Mouse (Mus musculus): ENCODE results near the gene Mthfs. TPM values are rescaled to one million over a fixed set of nuclear protein-coding genes. Genes with fewer than 3 reads are reported as not detected.
A peak's percentile ranks its signal among the peaks of the same experiment; 100 is the strongest.

Mthfs gene
- polyA plus RNA-seq, 1 experiment from 2014 or later = 17.2 TPM

- Histone ChIP-seq H3K27me3 (no peaks in the 10 kb centered on the region), H3K4me2 (no peak overlapping the region), H3K27ac (replicated peaks) (no peak overlapping the region), H3K9ac (no peak overlapping the region), H3K36me3 (no peaks in the 10 kb centered on the region), H3K9me3 (no peaks in the 10 kb centered on the region), H3K4me1 (replicated peaks) (no peaks in the 10 kb centered on the region), H3K4me3 (no peak overlapping the region)
- WGBS = 96% methylated on average over 3 of the region's 3 CpGs
- no peak for ATAC-seq (ENCODE audit: low FRiP score, low read depth)
These were observed 53.5 kb downstream of the Mthfs start for GRCm38 (mm10) chr9:89263968-89264367.

GRCm38 (mm10) chr9:89264571-89264970 is 54.1 kb downstream of the Mthfs start:
- Histone ChIP-seq H3K4me1 (replicated peaks) (no peaks in the 10 kb centered on the region), H3K9ac (no peak overlapping the region), H3K4me2 (no peak overlapping the region), H3K27ac (replicated peaks) (no peak overlapping the region), H3K27me3 (no peaks in the 10 kb centered on the region), H3K36me3 (no peaks in the 10 kb centered on the region), H3K9me3 (no peaks in the 10 kb centered on the region), H3K4me3 (no peak overlapping the region)
- WGBS = 95% methylated on average over 1 of the region's 1 CpGs
- ATAC-seq (ENCODE audit: low FRiP score, low read depth) = no peak

GRCm38 (mm10) chr9:89267093-89267492 is 56.6 kb downstream of the Mthfs start:
- no peaks in the 10 kb centered on the region for H3K36me3 ChIP-seq
- H3K4me1 ChIP-seq (replicated peaks) = no peaks in the 10 kb centered on the region
- no peak overlapping the region for H3K9ac ChIP-seq
- H3K9me3 ChIP-seq = no peaks in the 10 kb centered on the region
- H3K27me3 ChIP-seq = no peaks in the 10 kb centered on the region
- no peak overlapping the region for H3K4me3 ChIP-seq
- no peak overlapping the region for H3K27ac ChIP-seq (replicated peaks)
- H3K4me2 ChIP-seq = no peak overlapping the region
- WGBS = 74% methylated on average over 4 of the region's 4 CpGs
- ATAC-seq (ENCODE audit: low FRiP score, low read depth) = no peak

GRCm38 (mm10) chr9:89267572-89267971 is 57.1 kb downstream of the Mthfs start:
- no peaks in the 10 kb centered on the region for H3K9me3 ChIP-seq
- ATAC-seq (ENCODE audit: low FRiP score, low read depth) = no peak
- H3K36me3 ChIP-seq = no peaks in the 10 kb centered on the region
- no peak overlapping the region for H3K9ac ChIP-seq
- no peaks in the 10 kb centered on the region for H3K4me1 ChIP-seq (replicated peaks)
- no peak overlapping the region for H3K4me2 ChIP-seq
- H3K4me3 ChIP-seq = no peak overlapping the region
- H3K27ac ChIP-seq (replicated peaks) = no peak overlapping the region
- 62% methylated on average over 5 of the region's 5 CpGs for WGBS
- no peaks in the 10 kb centered on the region for H3K27me3 ChIP-seq

- Histone ChIP-seq H3K27me3 (no peaks in the 10 kb centered on the region), H3K9me3 (no peaks in the 10 kb centered on the region), H3K9ac (no peak overlapping the region), H3K27ac (replicated peaks) (no peak overlapping the region), H3K4me3 (no peak overlapping the region), H3K4me1 (replicated peaks) (no peaks in the 10 kb centered on the region), H3K36me3 (no peaks in the 10 kb centered on the region), H3K4me2 (no peak overlapping the region)
- no peak for ATAC-seq (ENCODE audit: low FRiP score, low read depth)
- 77% methylated on average over 2 of the region's 2 CpGs for WGBS
These were observed 59.9 kb downstream of the Mthfs start for GRCm38 (mm10) chr9:89270376-89270775.

- H3K27ac ChIP-seq (replicated peaks) = no peak overlapping the region; the same call in 1 of the 2 replicates
- H3K4me2 ChIP-seq = no peak overlapping the region
- no peaks in the 10 kb centered on the region for H3K36me3 ChIP-seq
- H3K9ac ChIP-seq = no peak overlapping the region
- H3K27me3 ChIP-seq = no peaks in the 10 kb centered on the region
- no peak overlapping the region for H3K4me3 ChIP-seq
- peak; percentile 35; the same call in 1 of the 2 replicates for ATAC-seq (ENCODE audit: low FRiP score, low read depth)
- WGBS = 77% methylated on average over 7 of the region's 7 CpGs
- H3K4me1 ChIP-seq (replicated peaks) = no peaks in the 10 kb centered on the region
- H3K9me3 ChIP-seq = no peaks in the 10 kb centered on the region
These were observed 63.3 kb downstream of the Mthfs start for GRCm38 (mm10) chr9:89273766-89274165.

GRCm38 (mm10) chr9:89278207-89278606 is 67.7 kb downstream of the Mthfs start:
- H3K36me3 ChIP-seq = no peaks in the 10 kb centered on the region
- no peak for ATAC-seq (ENCODE audit: low FRiP score, low read depth)
- 88% methylated on average over 8 of the region's 8 CpGs for WGBS
- H3K9me3 ChIP-seq = no peaks in the 10 kb centered on the region
- no peaks in the 10 kb centered on the region for H3K27me3 ChIP-seq
- no peaks in the 10 kb centered on the region for H3K4me1 ChIP-seq (replicated peaks)
- no peak overlapping the region for H3K9ac ChIP-seq
- H3K4me3 ChIP-seq = no peak overlapping the region
- H3K4me2 ChIP-seq = no peak overlapping the region
- no peak overlapping the region for H3K27ac ChIP-seq (replicated peaks)

- no peak overlapping the region for H3K9ac ChIP-seq
- ATAC-seq (ENCODE audit: low FRiP score, low read depth) = no peak
- no peaks in the 10 kb centered on the region for H3K36me3 ChIP-seq
- 96% methylated on average over 2 of the region's 2 CpGs for WGBS
- H3K27me3 ChIP-seq = no peaks in the 10 kb centered on the region
- no peak overlapping the region for H3K4me2 ChIP-seq
- no peak overlapping the region for H3K27ac ChIP-seq (replicated peaks)
- H3K4me3 ChIP-seq = no peak overlapping the region
- no peaks in the 10 kb centered on the region for H3K4me1 ChIP-seq (replicated peaks)
- no peaks in the 10 kb centered on the region for H3K9me3 ChIP-seq
These were observed 72.0 kb downstream of the Mthfs start for GRCm38 (mm10) chr9:89282374-89283068.

GRCm38 (mm10) chr9:89288037-89288436 is 77.6 kb downstream of the Mthfs start:
- H3K4me2 ChIP-seq = no peak overlapping the region
- no peaks in the 10 kb centered on the region for H3K27me3 ChIP-seq
- H3K9ac ChIP-seq = no peak overlapping the region
- no peaks in the 10 kb centered on the region for H3K36me3 ChIP-seq
- no peak overlapping the region for H3K27ac ChIP-seq (replicated peaks)
- ATAC-seq (ENCODE audit: low FRiP score, low read depth) = no peak
- no peak overlapping the region for H3K4me3 ChIP-seq
- H3K4me1 ChIP-seq (replicated peaks) = no peaks in the 10 kb centered on the region
- H3K9me3 ChIP-seq = no peaks in the 10 kb centered on the region
- WGBS = 65% methylated on average over 2 of the region's 2 CpGs

GRCm38 (mm10) chr9:89293364-89293763 is 82.9 kb downstream of the Mthfs start:
- Histone ChIP-seq H3K27me3 (no peaks in the 10 kb centered on the region), H3K9ac (no peak overlapping the region), H3K4me2 (no peak overlapping the region), H3K36me3 (no peaks in the 10 kb centered on the region), H3K4me3 (no peak overlapping the region), H3K9me3 (no peaks in the 10 kb centered on the region), H3K4me1 (replicated peaks) (no peaks in the 10 kb centered on the region), H3K27ac (replicated peaks) (no peak overlapping the region)
- ATAC-seq (ENCODE audit: low FRiP score, low read depth) = no peak
- 91% methylated on average over 3 of the region's 3 CpGs for WGBS

- Histone ChIP-seq H3K27me3 (no peaks in the 10 kb centered on the region), H3K9ac (no peak overlapping the region), H3K9me3 (no peaks in the 10 kb centered on the region), H3K4me3 (no peak overlapping the region), H3K36me3 (no peaks in the 10 kb centered on the region), H3K27ac (replicated peaks) (no peak overlapping the region), H3K4me2 (no peak overlapping the region), H3K4me1 (replicated peaks) (no peaks in the 10 kb centered on the region)
- WGBS = 48% methylated on average over 3 of the region's 3 CpGs
- no peak for ATAC-seq (ENCODE audit: low FRiP score, low read depth)
These were observed 83.6 kb downstream of the Mthfs start for GRCm38 (mm10) chr9:89294121-89294520.

GRCm38 (mm10) chr9:89305637-89306036 is 95.2 kb downstream of the Mthfs start:
- Histone ChIP-seq H3K9me3 (no peaks in the 10 kb centered on the region), H3K27ac (replicated peaks) (no peak overlapping the region), H3K27me3 (no peaks in the 10 kb centered on the region), H3K4me2 (no peak overlapping the region), H3K4me3 (no peak overlapping the region), H3K36me3 (no peaks in the 10 kb centered on the region), H3K9ac (no peak overlapping the region), H3K4me1 (replicated peaks) (no peaks in the 10 kb centered on the region)
- WGBS = 81% methylated on average over 2 of the region's 2 CpGs
- no peak for ATAC-seq (ENCODE audit: low FRiP score, low read depth)
